Mouse (Mus musculus) liver, adult 2 months (tissue): Measurements from ENCODE around the gene H2-DMb1.

Source experiments
- CTCF ChIP-seq: fragments of 200-500 bp; IDR thresholded peaks from 2 replicates; pipeline ENCODE4 v1.5.1; 2011; ENCODE audit warnings: low read depth, low read length, control low read depth
- POLR2A ChIP-seq: fragments of 200-500 bp; IDR thresholded peaks from 2 replicates; pipeline ENCODE4 v1.6.1; 2011; ENCODE audit warnings: low read length, control low read depth; ENCODE audit not compliant: insufficient read depth; ENCODE audit errors: extremely low read depth

DNA sequence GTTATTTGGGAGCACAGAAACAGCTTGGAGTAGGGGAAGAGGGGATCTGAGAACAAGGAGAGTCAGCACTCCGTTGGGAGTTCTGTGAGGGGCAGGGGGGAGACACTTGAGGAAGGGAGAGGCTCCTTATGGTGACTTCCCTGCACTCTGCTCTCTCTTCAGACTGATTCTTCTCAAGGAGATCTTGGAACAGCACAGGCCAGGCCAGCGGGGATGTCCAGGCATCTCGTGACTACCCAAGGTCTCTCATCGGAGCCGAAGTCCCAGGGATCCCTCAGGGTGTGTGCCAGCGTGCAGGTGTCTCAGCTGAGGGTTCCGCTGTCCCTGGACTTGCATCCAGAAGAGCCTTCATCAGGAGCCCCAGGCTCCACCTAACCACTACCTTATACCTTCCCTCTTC, 14.2 kb upstream of the H2-DMb1 start:
- no peak for TF ChIP-seq CTCF
- TF ChIP-seq POLR2A, result no peak
